Mouse (Mus musculus) E14TG2a.4 (cell line): ENCODE results near the gene Snw1.

Source experiments
- CTCF ChIP-seq: conservative IDR thresholded peaks from 2 replicates; pipeline ENCODE4 v1.5.1; 2014; ENCODE audit warnings: low read length
- POU5F1 ChIP-seq: IDR thresholded peaks from 2 replicates; pipeline ENCODE4 v1.6.1; 2014; ENCODE audit warnings: low read length, borderline replicate concordance

DNA sequence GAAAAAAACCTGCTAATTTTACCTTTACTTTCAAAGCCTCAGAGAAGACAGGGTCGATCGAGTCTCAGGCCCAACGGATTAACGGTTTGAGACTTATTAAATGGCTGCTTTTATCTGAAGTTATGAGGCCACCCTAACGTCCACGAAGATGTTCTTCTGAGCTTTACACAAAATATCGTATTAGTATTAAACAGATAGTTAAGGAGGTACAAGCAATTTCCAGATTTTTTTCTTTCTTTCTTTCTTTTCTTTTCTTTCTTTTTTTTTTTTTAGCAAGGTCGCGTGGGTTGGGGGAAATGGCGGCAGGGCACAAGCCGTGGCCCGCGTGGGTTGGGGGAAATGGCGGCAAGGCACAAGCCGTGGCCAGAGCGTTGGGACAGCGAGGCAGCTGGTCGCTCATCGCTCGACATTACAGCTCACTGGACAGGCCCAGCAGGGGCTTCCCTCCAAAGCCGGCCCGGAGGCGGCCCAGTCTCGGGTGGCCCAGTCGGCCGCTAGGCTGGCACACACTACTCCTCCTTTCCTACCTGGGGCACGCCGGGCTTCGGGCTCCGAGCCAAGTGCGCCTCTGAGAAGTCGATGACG is 28.9 kb downstream of the Snw1 start:
- TF ChIP-seq POU5F1 (no peak), CTCF (no peak)
